Mouse (Mus musculus): Measurements from ENCODE around the gene Ralgapa2. TPM values are rescaled to one million over a fixed set of nuclear protein-coding genes. Genes with fewer than 3 reads are reported as not detected.

Ralgapa2 gene
- total and polyA plus RNA-seq, 2 experiments from 2014 or later: 6.8 to 32.9 TPM

DNA sequence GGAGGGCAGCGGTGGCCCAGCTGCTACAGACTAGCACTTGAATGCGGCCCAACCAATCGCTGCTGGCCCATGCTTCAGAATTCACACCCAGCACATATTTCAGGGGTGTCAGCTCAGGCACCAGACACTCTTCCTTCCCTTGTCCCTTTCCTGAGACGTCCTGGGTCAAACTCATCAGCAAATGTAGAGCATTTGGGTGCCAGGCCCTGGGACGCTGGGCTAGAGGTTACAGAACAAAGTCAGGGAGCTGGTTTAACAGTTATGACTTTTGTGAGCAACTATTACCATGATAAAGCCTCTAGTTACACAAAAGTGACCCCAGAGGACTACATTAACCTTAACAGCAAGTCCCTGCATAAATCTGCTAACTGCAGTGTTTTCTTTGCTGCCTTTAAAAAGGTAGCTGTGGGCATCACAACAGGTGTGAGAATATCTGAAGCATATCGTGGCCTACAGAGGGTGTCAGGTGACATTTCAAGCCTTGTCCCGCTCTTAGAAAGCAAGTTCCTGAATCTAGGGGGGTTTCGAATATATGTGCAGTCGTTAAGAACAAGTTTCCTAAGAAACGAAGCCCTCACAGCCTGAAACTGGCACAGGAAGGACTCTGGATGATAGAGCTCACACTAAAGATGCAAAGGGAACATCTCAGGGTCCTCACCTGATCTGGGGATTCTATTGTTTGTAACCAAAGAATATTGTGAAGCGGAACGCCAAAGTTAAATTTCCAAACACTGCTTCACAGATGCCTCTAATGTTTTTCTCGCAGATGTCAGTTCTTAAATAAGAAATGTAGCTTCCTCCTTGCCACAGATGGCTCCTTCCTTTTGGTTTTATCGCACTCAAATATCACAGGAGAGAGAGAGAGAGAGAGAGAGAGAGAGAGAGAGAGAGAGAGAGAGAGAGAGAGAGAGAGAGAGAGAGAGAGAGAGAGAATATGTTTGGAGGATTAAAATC lies 295.8 kb downstream of the Ralgapa2 start:
- ATAC-seq (no peak), DNase-seq (peak; percentile 59)
- Histone ChIP-seq H3K27me3 (ENCODE audit: insufficient read depth, low read length) (no peaks in the 10 kb centered on the region), H3K9me3 (ENCODE audit: low read length) (no peaks in the 10 kb centered on the region), H3K4me1 (ENCODE audit: insufficient read depth) (peaks cover 8% of the 10 kb centered on the region), H3K36me3 (ENCODE audit: insufficient read depth) (no peaks in the 10 kb centered on the region), H3K4me3 (ENCODE audit: low read depth, low read length) (no peak overlapping the region), H3K27ac (ENCODE audit: low read depth, low read length) (no peak overlapping the region), H3K9ac (no peak overlapping the region), H3K4me2 (ENCODE audit: low read depth) (no peak overlapping the region)
- WGBS: 29% methylated on average over 14 of the region's 14 CpGs
- TF ChIP-seq CTCF (IDR thresholded peaks at IDR 0.05; ENCODE audit: low read depth): no peak

DNA sequence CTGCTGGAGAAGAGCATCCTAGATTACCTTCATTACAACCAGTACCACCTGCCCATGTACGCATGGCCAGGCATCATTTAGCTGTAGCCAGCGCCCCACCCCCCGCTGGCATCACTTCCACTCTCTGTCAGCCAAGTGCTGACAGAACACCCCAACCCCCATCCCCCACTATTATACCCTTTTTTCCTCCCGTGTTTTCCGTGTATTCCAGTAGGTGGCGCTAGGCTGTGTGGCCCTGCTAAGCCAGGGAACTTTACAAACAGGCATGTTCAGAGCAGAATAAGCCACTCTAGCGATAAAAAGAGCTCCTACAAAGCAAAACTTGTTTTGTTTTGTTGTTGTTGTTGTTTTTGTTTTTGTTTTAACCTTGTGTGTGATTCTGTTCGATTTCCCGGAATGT lies 297.4 kb downstream of the Ralgapa2 start:
- Histone ChIP-seq H3K27ac (ENCODE audit: low read depth, low read length) (no peak overlapping the region), H3K9ac (no peak overlapping the region), H3K36me3 (ENCODE audit: insufficient read depth) (no peaks in the 10 kb centered on the region), H3K4me1 (ENCODE audit: insufficient read depth) (peaks cover 8% of the 10 kb centered on the region), H3K9me3 (ENCODE audit: low read length) (no peaks in the 10 kb centered on the region), H3K4me2 (ENCODE audit: low read depth) (no peak overlapping the region), H3K4me3 (ENCODE audit: low read depth, low read length) (no peak overlapping the region), H3K27me3 (ENCODE audit: insufficient read depth, low read length) (no peaks in the 10 kb centered on the region)
- peak; percentile 85 for DNase-seq
- TF ChIP-seq CTCF (IDR thresholded peaks at IDR 0.05; ENCODE audit: low read depth): peak; percentile 91
- peak; percentile 60 for ATAC-seq
- WGBS: 2% methylated on average over 9 of the region's 9 CpGs

DNA sequence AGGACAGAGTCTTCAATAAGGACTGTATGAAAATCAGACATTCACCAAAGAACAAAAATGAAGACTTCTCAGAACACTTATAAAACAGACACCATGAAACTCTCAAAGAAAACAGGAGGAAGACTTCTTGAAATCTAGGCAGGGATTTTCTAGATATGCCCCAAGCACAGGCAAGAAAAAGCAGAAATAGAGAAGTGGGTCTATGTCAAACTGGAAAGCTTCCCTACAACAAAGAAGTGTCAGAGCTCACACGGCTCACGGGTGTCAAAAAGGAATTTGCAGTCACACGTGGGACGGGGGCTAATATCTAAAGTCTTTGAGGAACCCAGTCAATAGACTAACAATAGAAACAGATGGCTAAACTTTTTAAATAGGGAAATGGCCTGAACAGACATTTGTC lies 301.2 kb downstream of the Ralgapa2 start:
- Histone ChIP-seq H3K4me2 (ENCODE audit: low read depth) (no peak overlapping the region), H3K27me3 (ENCODE audit: insufficient read depth, low read length) (no peaks in the 10 kb centered on the region), H3K4me3 (ENCODE audit: low read depth, low read length) (no peak overlapping the region), H3K9me3 (ENCODE audit: low read length) (no peaks in the 10 kb centered on the region), H3K9ac (no peak overlapping the region), H3K4me1 (ENCODE audit: insufficient read depth) (no peaks in the 10 kb centered on the region), H3K36me3 (ENCODE audit: insufficient read depth) (no peaks in the 10 kb centered on the region), H3K27ac (ENCODE audit: low read depth, low read length) (no peak overlapping the region)
- no peak for TF ChIP-seq CTCF (IDR thresholded peaks at IDR 0.05; ENCODE audit: low read depth)
- 24% methylated on average over 4 of the region's 4 CpGs for WGBS
- DNase-seq (no peak), ATAC-seq (no peak)

- DNase-seq: no peak
- H3K4me2 ChIP-seq (ENCODE audit: low read depth): no peak overlapping the region
- no peak overlapping the region for H3K27ac ChIP-seq (ENCODE audit: low read depth, low read length)
- no peak for TF ChIP-seq CTCF (IDR thresholded peaks at IDR 0.05; ENCODE audit: low read depth)
- no peak overlapping the region for H3K4me3 ChIP-seq (ENCODE audit: low read depth, low read length)
- no peaks in the 10 kb centered on the region for H3K9me3 ChIP-seq (ENCODE audit: low read length)
- no peaks in the 10 kb centered on the region for H3K36me3 ChIP-seq (ENCODE audit: insufficient read depth)
- ATAC-seq: no peak
- 86% methylated on average over 7 of the region's 7 CpGs for WGBS
- no peaks in the 10 kb centered on the region for H3K27me3 ChIP-seq (ENCODE audit: insufficient read depth, low read length)
- no peak overlapping the region for H3K9ac ChIP-seq
- H3K4me1 ChIP-seq (ENCODE audit: insufficient read depth): no peaks in the 10 kb centered on the region
Observed at GRCm38 (mm10) chr2:146197947-146198346, 314.2 kb downstream of the Ralgapa2 start.

- Histone ChIP-seq H3K9me3 (ENCODE audit: low read length) (no peaks in the 10 kb centered on the region), H3K9ac (no peak overlapping the region), H3K27me3 (ENCODE audit: insufficient read depth, low read length) (no peaks in the 10 kb centered on the region), H3K36me3 (ENCODE audit: insufficient read depth) (no peaks in the 10 kb centered on the region), H3K4me1 (ENCODE audit: insufficient read depth) (no peaks in the 10 kb centered on the region), H3K27ac (ENCODE audit: low read depth, low read length) (no peak overlapping the region), H3K4me2 (ENCODE audit: low read depth) (no peak overlapping the region), H3K4me3 (ENCODE audit: low read depth, low read length) (no peak overlapping the region)
- peak; percentile 43; the same call in 1 of the 2 replicates for ATAC-seq
- WGBS: 78% methylated on average over 11 of the region's 11 CpGs
- DNase-seq: no peak
- no peak for TF ChIP-seq CTCF (IDR thresholded peaks at IDR 0.05; ENCODE audit: low read depth)
Observed at GRCm38 (mm10) chr2:146196126-146196525, 316.0 kb downstream of the Ralgapa2 start.

Data from forebrain, postnatal 0 days (tissue).